Mouse (Mus musculus): ENCODE measurements at regions not wholly inside any gene's neighbourhood (a gene's known extent, or its start where the extent isn't known, plus 50 kb on each side); places are given as distances from the start of the nearest gene placed in this dataset.
"Not testable (repeated sequence)": the region's sequence is repeated elsewhere in the genome, so short reads cannot be mapped to it uniquely, and the experiment has no call there.

- DNase-seq (ENCODE audit: low spot score) = no peak
These were observed 170.6 kb downstream of the Eipr1 start for GRCm38 (mm10) chr12:28922236-28922635.

DNA sequence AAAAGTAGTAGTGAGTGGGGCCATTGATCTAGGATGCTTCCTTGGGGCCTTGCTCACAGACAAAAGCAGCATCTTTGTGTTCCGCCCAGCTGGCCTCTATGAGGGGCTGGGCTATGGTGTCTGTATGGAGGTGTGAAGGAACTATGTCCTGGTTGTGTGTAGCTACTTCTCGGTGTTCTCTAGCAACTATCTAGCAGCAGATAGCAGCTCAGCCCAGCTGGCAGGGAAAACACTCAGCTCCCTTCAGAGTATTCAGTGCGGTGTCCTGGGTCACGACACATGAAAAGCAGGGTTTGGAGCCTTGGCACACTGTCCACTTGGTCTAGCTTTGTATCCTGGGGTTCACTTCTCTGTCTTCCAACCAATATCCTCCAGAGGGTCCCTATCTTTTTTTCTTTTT lies 173.6 kb downstream of the Eipr1 start:
- no peak for DNase-seq (ENCODE audit: low spot score)

DNA sequence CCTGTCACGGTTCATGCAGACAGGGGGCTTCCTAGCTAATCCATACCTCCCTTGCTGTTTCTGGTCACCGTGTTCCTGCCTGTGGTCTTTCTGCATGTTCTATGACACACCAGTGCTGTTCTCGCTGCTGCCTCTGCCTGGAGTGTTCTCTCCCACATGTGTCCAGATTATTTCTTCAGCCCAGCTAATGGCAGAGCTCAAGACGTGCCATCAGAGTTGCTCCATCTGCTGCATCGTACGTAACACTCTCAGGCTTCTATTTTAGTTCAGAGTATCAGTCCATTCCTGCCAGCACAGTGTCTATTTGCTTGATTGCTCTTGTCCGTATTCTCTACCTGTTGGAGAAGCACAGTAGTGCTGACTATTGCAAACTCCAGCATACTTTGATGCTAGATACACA lies 188.3 kb downstream of the Eipr1 start:
- no peak for DNase-seq (ENCODE audit: low spot score)

DNA sequence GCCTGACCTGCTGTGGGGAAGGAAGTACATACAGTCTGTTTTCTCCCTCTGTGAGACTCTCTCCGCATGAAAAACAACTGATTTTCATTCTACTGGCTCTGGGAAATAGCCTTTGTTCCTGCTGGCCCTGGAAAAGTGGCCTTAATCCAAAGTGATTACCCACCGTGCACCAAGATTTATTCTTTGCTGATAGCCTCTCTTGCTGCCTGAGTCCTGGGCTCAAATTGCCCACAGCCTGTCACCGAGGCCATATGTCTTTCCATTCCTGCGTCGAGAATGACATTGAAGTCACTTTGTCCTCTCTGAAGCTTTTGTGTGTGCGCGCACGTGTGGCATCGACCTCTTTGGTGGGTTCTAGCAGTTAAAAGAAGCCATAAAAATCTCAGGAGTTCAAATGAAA lies 197.3 kb downstream of the Eipr1 start:
- DNase-seq (ENCODE audit: low spot score) = no peak

DNA sequence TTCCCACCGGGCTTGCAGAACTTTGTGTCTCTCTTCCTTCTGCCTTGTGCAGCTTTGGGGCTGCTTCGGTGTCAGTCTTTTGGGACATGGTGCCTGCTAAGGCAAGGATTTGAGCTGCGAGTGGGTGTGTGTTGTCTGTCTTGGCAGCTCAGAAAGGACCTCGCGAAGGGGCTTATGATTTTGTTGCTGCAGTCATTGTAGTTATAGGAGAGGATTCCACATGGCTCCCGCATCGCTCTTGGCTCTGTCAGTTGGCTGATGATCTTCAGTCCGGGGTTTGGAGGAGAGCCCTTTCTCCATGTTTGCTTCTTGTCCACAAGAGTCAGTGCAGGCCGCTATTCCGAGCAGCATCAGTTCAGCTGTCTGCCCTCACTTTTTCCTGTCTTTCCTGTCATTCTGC lies 197.7 kb downstream of the Eipr1 start:
- DNase-seq (ENCODE audit: low spot score) = no peak

- DNase-seq (ENCODE audit: low spot score) = no peak
These were observed 205.6 kb downstream of the Eipr1 start for GRCm38 (mm10) chr12:28957155-28957554.

GRCm38 (mm10) chr12:28958661-28959060 lies 207.1 kb downstream of the Eipr1 start:
- DNase-seq (ENCODE audit: low spot score) = no peak

- no peak for DNase-seq (ENCODE audit: low spot score)
These were observed 218.2 kb downstream of the Eipr1 start for GRCm38 (mm10) chr12:28969671-28970379.

GRCm38 (mm10) chr12:28974571-28975041 lies 223.0 kb downstream of the Eipr1 start:
- peak; percentile 52 for DNase-seq (ENCODE audit: low spot score)

GRCm38 (mm10) chr12:28975249-28975648 lies 223.6 kb downstream of the Eipr1 start:
- no peak for DNase-seq (ENCODE audit: low spot score)

DNA sequence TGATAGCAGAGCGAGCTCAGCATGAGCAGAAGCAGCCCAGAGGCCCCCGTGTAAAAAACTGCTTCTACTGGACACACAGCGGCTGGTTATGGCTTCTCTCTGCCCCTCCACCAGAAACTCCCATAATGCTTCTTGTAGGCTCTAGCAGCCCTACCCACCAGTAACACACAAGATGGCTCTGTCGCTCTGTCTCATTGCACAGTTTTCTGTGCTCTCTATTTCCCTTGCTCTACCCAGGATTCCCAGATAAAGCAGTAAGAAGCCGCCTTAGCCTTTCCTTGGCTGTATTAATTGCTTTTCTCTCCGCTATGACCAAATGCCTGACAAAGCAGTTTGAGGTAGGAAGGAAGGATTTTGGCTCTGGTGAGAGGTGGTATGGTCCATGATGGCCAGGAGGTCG lies 228.1 kb downstream of the Eipr1 start:
- no peak for DNase-seq (ENCODE audit: low spot score)

DNA sequence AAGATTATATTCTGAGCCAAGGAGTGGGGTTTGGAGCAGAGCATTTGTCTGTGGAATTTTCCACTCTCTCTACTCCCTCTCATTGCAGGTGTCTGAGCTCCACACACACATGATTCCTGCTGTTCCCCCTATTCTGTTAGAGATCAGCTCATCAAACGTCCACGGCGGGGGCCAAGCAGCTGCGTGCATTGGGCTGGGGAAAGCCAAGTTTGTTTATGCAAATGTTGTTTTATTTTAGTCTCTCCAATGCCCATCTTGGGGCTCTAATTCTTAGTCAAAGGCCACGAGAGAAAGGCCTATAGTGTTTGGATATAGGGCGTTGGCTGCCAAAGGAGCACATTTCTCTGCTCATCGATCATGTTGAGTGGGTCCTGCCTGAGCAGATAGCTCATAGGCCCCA lies 234.6 kb downstream of the Eipr1 start:
- DNase-seq (ENCODE audit: low spot score) = no peak

- DNase-seq (ENCODE audit: low spot score) = no peak
These were observed 246.0 kb downstream of the Eipr1 start for GRCm38 (mm10) chr12:28997474-28998192.

GRCm38 (mm10) chr12:28999963-29000451 lies 248.4 kb downstream of the Eipr1 start:
- no peak for DNase-seq (ENCODE audit: low spot score)

GRCm38 (mm10) chr12:29004504-29004903 lies 252.9 kb downstream of the Eipr1 start:
- no peak for DNase-seq (ENCODE audit: low spot score)

- no peak for DNase-seq (ENCODE audit: low spot score)
These were observed 263.0 kb downstream of the Eipr1 start for GRCm38 (mm10) chr12:29014601-29015000.

- peak; percentile 59 for DNase-seq (ENCODE audit: low spot score)
These were observed 263.7 kb downstream of the Eipr1 start for GRCm38 (mm10) chr12:29015200-29015862.

DNA sequence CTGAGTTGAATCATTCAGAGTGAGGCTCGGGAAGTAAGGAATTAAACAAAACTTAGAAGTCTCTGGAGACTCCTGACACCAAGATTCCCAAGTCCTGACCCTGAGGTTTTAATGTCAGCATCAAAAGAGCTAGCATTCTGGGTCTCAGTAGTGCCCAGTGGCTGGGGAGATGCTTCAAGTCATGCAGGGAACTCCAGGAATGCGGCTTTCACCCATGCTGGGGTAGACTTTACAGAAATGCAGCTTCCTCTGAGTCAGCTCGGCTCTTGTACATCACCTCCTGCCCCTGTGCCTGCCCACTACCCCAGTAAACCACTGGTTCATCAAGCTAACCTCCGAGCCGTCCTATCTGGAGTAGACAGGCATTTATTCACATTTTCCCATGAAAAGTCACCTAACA lies 269.5 kb downstream of the Eipr1 start:
- DNase-seq (ENCODE audit: low spot score) = no peak

GRCm38 (mm10) chr12:29028171-29028570 lies 276.6 kb downstream of the Eipr1 start:
- no peak for DNase-seq (ENCODE audit: low spot score)

DNA sequence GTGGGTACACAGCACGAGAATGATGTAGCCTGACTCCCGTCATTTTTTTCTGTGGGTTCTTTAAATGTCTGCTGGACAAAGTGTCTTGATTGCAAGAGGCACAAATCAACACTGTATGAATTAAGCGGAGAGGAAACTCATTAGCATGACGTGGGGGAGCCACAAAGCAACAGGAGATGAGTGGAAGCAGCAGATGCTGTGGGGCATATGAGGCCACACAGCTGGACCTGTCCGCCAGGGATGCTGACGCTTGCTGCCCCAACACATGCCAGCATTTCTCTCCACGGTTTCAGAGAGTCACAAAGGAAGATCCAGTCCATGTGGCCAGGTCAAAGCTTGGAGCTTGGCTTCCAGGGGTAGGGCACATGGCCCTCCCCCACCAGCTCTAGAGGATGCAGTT lies 277.9 kb downstream of the Eipr1 start:
- peak; percentile 35 for DNase-seq (ENCODE audit: low spot score)

DNA sequence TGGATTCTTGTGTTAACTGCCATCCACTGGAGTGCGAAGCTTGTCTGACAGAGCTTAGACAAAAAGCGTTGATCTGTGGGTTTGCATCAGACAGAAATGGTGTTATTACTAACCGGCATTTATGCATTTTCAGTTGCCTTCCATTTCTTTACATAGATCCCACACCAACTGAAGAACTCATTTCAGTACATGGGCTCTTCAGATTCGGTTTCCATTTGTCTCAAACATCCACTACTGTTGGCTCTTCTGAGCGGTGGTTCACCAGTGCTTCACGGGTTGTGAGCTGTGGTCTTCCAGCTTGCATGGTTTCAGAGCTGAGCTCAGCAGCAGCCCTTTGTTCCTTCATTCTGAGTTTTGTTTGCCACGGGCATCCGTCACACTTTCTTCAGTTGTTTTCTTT lies 294.4 kb downstream of the Eipr1 start:
- DNase-seq (ENCODE audit: low spot score) = no peak

DNA sequence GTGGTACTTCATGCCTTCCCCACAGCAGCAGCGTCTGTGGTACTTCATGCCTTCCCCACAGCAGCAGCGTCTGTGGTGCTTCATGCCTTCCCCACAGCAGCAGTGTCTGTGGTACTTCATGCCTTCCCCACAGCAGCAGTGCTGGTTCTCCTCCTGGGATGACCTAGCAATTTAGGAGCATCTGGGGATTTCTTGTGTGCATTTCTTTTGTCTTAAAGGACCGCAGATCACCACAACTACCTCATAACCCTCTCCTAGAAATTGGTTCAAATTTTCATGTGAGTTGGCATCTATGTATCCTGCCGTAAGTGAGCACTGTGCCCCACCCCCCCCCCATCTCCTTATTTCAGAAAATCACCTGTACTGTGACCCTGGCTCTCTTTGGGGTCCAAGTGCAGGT lies 297.0 kb downstream of the Eipr1 start:
- not testable (repeated sequence) for DNase-seq (ENCODE audit: low spot score)

- DNase-seq (ENCODE audit: low spot score) = peak; percentile 94
These were observed 297.5 kb downstream of the Eipr1 start for GRCm38 (mm10) chr12:29049105-29049511.
